8 mouse cellular contexts compared by ENCODE assay signal in the genomic region with DNA sequence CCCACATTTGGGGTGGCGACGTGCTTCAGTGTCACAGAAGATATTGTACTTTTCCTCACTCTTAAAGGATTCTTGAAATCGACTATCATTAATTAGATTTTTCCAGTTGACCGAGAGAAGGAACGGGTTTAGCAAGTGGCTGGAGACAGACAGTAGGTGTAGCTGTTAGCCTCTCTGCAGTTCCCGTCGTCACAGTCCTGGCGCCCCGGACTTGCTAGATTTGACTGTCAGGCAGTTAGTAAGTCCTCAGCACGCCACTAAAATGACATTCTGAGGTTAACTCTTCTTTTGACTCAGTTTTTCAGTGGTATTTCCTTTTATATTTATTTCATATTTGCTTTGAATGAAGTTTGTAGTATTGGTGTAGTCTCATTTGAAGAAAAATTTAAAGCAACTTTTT. TPM values are rescaled to one million over a fixed set of nuclear protein-coding genes. Genes with fewer than 3 reads are reported as not detected.
DNase-seq lines count a peak whose midpoint lies in the region; ATAC-seq and TF ChIP-seq lines count a peak whose summit lies in the region.

No protein-coding gene starts in this region.

- no peaks in the 10 kb centered on the region for H3K9me3 ChIP-seq in heart, embryonic 13.5 days
- no peaks in the 10 kb centered on the region for H3K9me3 ChIP-seq in kidney, postnatal 0 days (replicated peaks; ENCODE audit: low read length)
- no peaks in the 10 kb centered on the region for H3K9me3 ChIP-seq in liver, embryonic 14.5 days (ENCODE audit: control insufficient read depth, low read length)
- no peaks in the 10 kb centered on the region for H3K9me3 ChIP-seq in neural tube, embryonic 14.5 days (ENCODE audit: control insufficient read depth, low read length)

- no peak overlapping the region for H3K4me3 ChIP-seq in spleen, adult 2 months (ENCODE audit: extremely low read depth, insufficient read depth, insufficient read length)
- peak overlapping the region; percentile 46 for H3K4me3 ChIP-seq in cortical plate, adult 2 months (ENCODE audit: insufficient read depth, low read length)
- H3K4me3 ChIP-seq in heart, embryonic 13.5 days = peak overlapping the region; percentile 94
- peak overlapping the region; percentile 87 for H3K4me3 ChIP-seq in kidney, postnatal 0 days (replicated peaks; ENCODE audit: low read depth, low read length)
- no peak overlapping the region for H3K4me3 ChIP-seq in liver, embryonic 14.5 days (ENCODE audit: insufficient read depth in 1 of 2, low read depth in 2 of 2, low read length in 2 of 2)
- H3K4me3 ChIP-seq in neural tube, embryonic 14.5 days (ENCODE audit: low read depth, low read length) = peak overlapping the region; percentile 82; the same call in 1 of the 2 replicates

- ATAC-seq in heart, embryonic 13.5 days (ENCODE audit: extremely low read depth, insufficient number of reproducible peaks, low FRiP score, low TSS enrichment) = no peak
- ATAC-seq in kidney, postnatal 0 days (replicated peaks; ENCODE audit: low FRiP score, low read depth) = no peak
- no peak for ATAC-seq in liver, embryonic 14.5 days (ENCODE audit: insufficient read depth)
- no peak for ATAC-seq in neural tube, embryonic 14.5 days (ENCODE audit: low read depth)

- no peak overlapping the region for H3K27ac ChIP-seq in spleen, adult 2 months (ENCODE audit: insufficient read depth, low read length)
- no peak overlapping the region for H3K27ac ChIP-seq in cortical plate, adult 2 months (ENCODE audit: insufficient read depth, low read length)
- H3K27ac ChIP-seq in heart, embryonic 13.5 days (replicated peaks) = peak overlapping the region; percentile 95
- H3K27ac ChIP-seq in kidney, postnatal 0 days = no peak overlapping the region
- H3K27ac ChIP-seq in liver, embryonic 14.5 days = no peak overlapping the region
- no peak overlapping the region for H3K27ac ChIP-seq in neural tube, embryonic 14.5 days (ENCODE audit: low read depth, low read length)

- peak overlapping the region; percentile 98 for H3K9ac ChIP-seq in heart, embryonic 13.5 days
- H3K9ac ChIP-seq in kidney, postnatal 0 days (ENCODE audit: low read depth, low read length) = 0 out of 2 replicates have a peak overlapping the region, but pooled peaks have one; percentile 89
- no peak overlapping the region for H3K9ac ChIP-seq in liver, embryonic 14.5 days (replicated peaks)
- H3K9ac ChIP-seq in neural tube, embryonic 14.5 days (replicated peaks; ENCODE audit: low read depth, low read length) = no peak overlapping the region

- no peak for TF ChIP-seq EP300 in liver, embryonic 14.5 days (IDR thresholded peaks at IDR 0.05; ENCODE audit: low read depth)

- DNase-seq in spleen, adult 2 months (ENCODE audit: low read depth in 1 of 2, low spot score in 2 of 2) = no peak
- DNase-seq in spleen, adult 12 weeks (ENCODE audit: low spot score) = no peak
- DNase-seq in kidney, postnatal 0 days (ENCODE audit: low spot score) = peak; percentile 77
- DNase-seq in liver, embryonic 14.5 days (ENCODE audit: low read depth in 3 of 3, low spot score in 3 of 3) = no peak
- DNase-seq in spleen, postnatal 14 days (ENCODE audit: low spot score in 2 of 2) = no peak

- no peaks in the 10 kb centered on the region for H3K36me3 ChIP-seq in spleen, adult 2 months (ENCODE audit: control insufficient read depth, insufficient read depth, low read length)
- H3K36me3 ChIP-seq in heart, embryonic 13.5 days = peaks cover 2% of the 10 kb centered on the region; the same call in 1 of the 2 replicates
- H3K36me3 ChIP-seq in kidney, postnatal 0 days (ENCODE audit: insufficient read depth, low read length) = no peaks in the 10 kb centered on the region
- H3K36me3 ChIP-seq in liver, embryonic 14.5 days (replicated peaks; ENCODE audit: control insufficient read depth, insufficient read depth, low read depth) = no peaks in the 10 kb centered on the region
- H3K36me3 ChIP-seq in neural tube, embryonic 14.5 days (ENCODE audit: control insufficient read depth, insufficient read depth, low read length) = no peaks in the 10 kb centered on the region

- 46% methylated on average over 10 of the region's 10 CpGs for WGBS in spleen, adult 2 months
- 16% methylated on average over 10 of the region's 10 CpGs for WGBS in heart, embryonic 13.5 days
- WGBS in kidney, postnatal 0 days = 19% methylated on average over 10 of the region's 10 CpGs
- 19% methylated on average over 10 of the region's 10 CpGs for WGBS in liver, embryonic 14.5 days (ENCODE audit: insufficient replicate concordance)
- WGBS in neural tube, embryonic 14.5 days = 22% methylated on average over 10 of the region's 10 CpGs

- no peak for TF ChIP-seq POLR2A in spleen, adult 2 months (IDR thresholded peaks at IDR 0.05; ENCODE audit: low read depth, low read length)
- no peak for TF ChIP-seq POLR2A in cortical plate, adult 2 months (IDR thresholded peaks at IDR 0.05; ENCODE audit: extremely low read depth, insufficient read depth, low read length)

- peak; percentile 14; the same call in 1 of the 2 replicates for TF ChIP-seq CTCF in spleen, adult 2 months (IDR thresholded peaks at IDR 0.05; ENCODE audit: extremely low read depth, insufficient read depth, insufficient read length, insufficient replicate concordance)
- peak; percentile 27; the same call in 1 of the 2 replicates for TF ChIP-seq CTCF in cortical plate, adult 2 months (IDR thresholded peaks at IDR 0.05; ENCODE audit: extremely low read depth, insufficient read depth, low read length)
- peak; percentile 64 for TF ChIP-seq CTCF in kidney, postnatal 0 days (IDR thresholded peaks at IDR 0.05; ENCODE audit: low read depth)
- TF ChIP-seq CTCF in liver, embryonic 14.5 days (IDR thresholded peaks at IDR 0.05; ENCODE audit: low read depth) = peak; percentile 49

- 0 out of 2 replicates have a peak, but pooled peaks cover 2% of the 10 kb centered on the region for H3K27me3 ChIP-seq in spleen, adult 2 months (ENCODE audit: control insufficient read depth, insufficient read depth, low read length)
- H3K27me3 ChIP-seq in heart, embryonic 13.5 days (replicated peaks) = no peaks in the 10 kb centered on the region
- H3K27me3 ChIP-seq in kidney, postnatal 0 days (ENCODE audit: insufficient read depth, low read length) = no peaks in the 10 kb centered on the region
- H3K27me3 ChIP-seq in liver, embryonic 14.5 days (ENCODE audit: control insufficient read depth, insufficient read depth, low read length) = no peaks in the 10 kb centered on the region; the same call in 1 of the 2 replicates
- H3K27me3 ChIP-seq in neural tube, embryonic 14.5 days (ENCODE audit: control insufficient read depth, insufficient read depth, low read length) = no peaks in the 10 kb centered on the region

- peak overlapping the region; percentile 85 for H3K4me2 ChIP-seq in heart, embryonic 13.5 days
- H3K4me2 ChIP-seq in kidney, postnatal 0 days (ENCODE audit: low read length) = peak overlapping the region; percentile 86
- H3K4me2 ChIP-seq in liver, embryonic 14.5 days (ENCODE audit: low read depth) = peak overlapping the region; percentile 84; the same call in 1 of the 2 replicates
- H3K4me2 ChIP-seq in neural tube, embryonic 14.5 days (ENCODE audit: low read depth, low read length) = peak overlapping the region; percentile 96

- peaks cover 6% of the 10 kb centered on the region for H3K4me1 ChIP-seq in spleen, adult 2 months (ENCODE audit: control insufficient read depth, insufficient read depth, insufficient read length)
- peaks cover 13% of the 10 kb centered on the region for H3K4me1 ChIP-seq in cortical plate, adult 2 months (ENCODE audit: control insufficient read depth, insufficient read depth, low read length)
- H3K4me1 ChIP-seq in heart, embryonic 13.5 days = peaks cover 50% of the 10 kb centered on the region
- H3K4me1 ChIP-seq in kidney, postnatal 0 days (replicated peaks; ENCODE audit: insufficient read depth, low read length) = peaks cover 9% of the 10 kb centered on the region; the same call in 1 of the 2 replicates
- H3K4me1 ChIP-seq in liver, embryonic 14.5 days (replicated peaks; ENCODE audit: control insufficient read depth in 2 of 2, insufficient read depth in 2 of 2, low read length in 1 of 2) = peaks cover 2 to 22% of the 10 kb centered on the region in 2 experiments; a peak in 2 of 4 replicates
- peaks cover 14% of the 10 kb centered on the region; the same call in 1 of the 2 replicates for H3K4me1 ChIP-seq in neural tube, embryonic 14.5 days (ENCODE audit: control insufficient read depth, insufficient read depth, low read length)

RNA-seq across cellular contexts. Expression of gene Sipa1l1, which starts 2.5 kb away (rescaled TPM):
- 16.4 and 17.1 TPM in 2 replicates for polyA plus RNA-seq in spleen, adult 2 months (2012; rRNA removed)
- 152 and 159 TPM in 2 replicates for polyA plus RNA-seq in cortical plate, adult 2 months (2012; rRNA removed)
- 19.9 and 22.2 TPM in 2 replicates for polyA plus RNA-seq in heart, embryonic 13.5 days (2015; fragmentation: Nextera tagmentation; extraction: Ambion mirVana)
- 17.3 and 20.4 TPM in 2 replicates for polyA plus RNA-seq in kidney, postnatal 0 days (2015; fragmentation: Nextera tagmentation; extraction: Ambion mirVana)
- 2.2 and 2.7 TPM in 2 replicates for polyA plus RNA-seq in liver, embryonic 14.5 days (2012; rRNA removed)
- polyA plus RNA-seq in liver, embryonic 14.5 days (2014; fragmentation: Nextera tagmentation; extraction: Ambion mirVana) = 2.6 TPM in 2 replicates
- 14.2 and 17.2 TPM in 2 replicates for polyA plus RNA-seq in neural tube, embryonic 14.5 days (2014; fragmentation: Nextera tagmentation; extraction: Ambion mirVana)

Comparison
In these comparisons a context has a peak if more than half of its experiments do, and no peak if none do; other contexts are left out.
1. H3K4me3 ChIP-seq: peak in cortical plate, adult 2 months (single experiment), heart, embryonic 13.5 days (single experiment), kidney, postnatal 0 days (single experiment) and neural tube, embryonic 14.5 days (single experiment); none in spleen, adult 2 months (single experiment) and liver, embryonic 14.5 days (0 of 2).
2. CTCF ChIP-seq: peak in every context shown above with its lines; median percentile 64 in kidney, postnatal 0 days; 49 in liver, embryonic 14.5 days; 27 in cortical plate, adult 2 months; 14 in spleen, adult 2 months.
3. H3K9ac ChIP-seq: peak in heart, embryonic 13.5 days (single experiment) and kidney, postnatal 0 days (single experiment); none in liver, embryonic 14.5 days (single experiment) and neural tube, embryonic 14.5 days (single experiment).
4. Peak in every context shown above with its lines, with median percentiles within 50 percentile points of each other: H3K4me2 ChIP-seq.